Mouse (Mus musculus) brown adipose tissue, adult 24 weeks (tissue): ENCODE data around the gene Khdc1a. TPM values are rescaled to one million over a fixed set of nuclear protein-coding genes. Genes with fewer than 3 reads are reported as not detected.
"Not testable (repeated sequence)": the region's sequence is repeated elsewhere in the genome, so short reads cannot be mapped to it uniquely, and the experiment has no call there.

Experiments
- H3K27ac ChIP-seq: fragments of 200-500 bp; replicated peaks from 2 replicates; pipeline ENCODE4 v1.5.1; 2012; ENCODE audit warnings: low read depth, mild to moderate bottlenecking, low read length
- H3K4me1 ChIP-seq: fragments of 200-500 bp; 2 replicates; pipeline ENCODE4 v1.6.1; 2012; ENCODE audit warnings: low read length, mixed read lengths; ENCODE audit not compliant: control insufficient read depth, insufficient read depth, insufficient read length
- H3K4me3 ChIP-seq: fragments of 200-500 bp; 2 replicates; pipeline ENCODE4 v1.5.1; 2012; ENCODE audit warnings: low read depth, mild to moderate bottlenecking, low read length, moderate library complexity; ENCODE audit not compliant: insufficient read depth
- polyA plus RNA-seq: library from polyadenylated mRNA; stranded (reverse); fragments of >200 nt; gene quantifications from 2 replicates; pipeline ENCODE4 v1.2.4, GENCODE M21; 2012; ENCODE audit not compliant: missing spikeins, insufficient read depth, insufficient read length

The Khdc1a gene
- not detected in 2 replicates for polyA plus RNA-seq

GRCm38 (mm10) chr1:21349341-21349740 is at the start of gene Khdc1a:
Gene Khdc1a (plus strand): TSS chr1:21349641.
- Histone ChIP-seq H3K27ac (no peak within 1 kb of the TSS), H3K4me3 (no peak within 1 kb of the TSS), H3K4me1 (no peaks in the 10 kb centered on the region)

GRCm38 (mm10) chr1:21299826-21300225 is 49.6 kb upstream of the Khdc1a start:
- Histone ChIP-seq H3K4me1 (no peaks in the 10 kb centered on the region), H3K4me3 (no peak overlapping the region), H3K27ac (no peak overlapping the region)

GRCm38 (mm10) chr1:21301686-21302085 is 47.8 kb upstream of the Khdc1a start:
- Histone ChIP-seq H3K4me1 (no peaks in the 10 kb centered on the region; the same call in 1 of the 2 replicates), H3K4me3 (no peak overlapping the region), H3K27ac (no peak overlapping the region)

- no peaks in the 10 kb centered on the region; the same call in 1 of the 2 replicates for H3K4me1 ChIP-seq
- H3K4me3 ChIP-seq = no peak overlapping the region
- H3K27ac ChIP-seq = no peak overlapping the region
These were observed 45.3 kb upstream of the Khdc1a start for GRCm38 (mm10) chr1:21304174-21304573.

GRCm38 (mm10) chr1:21304646-21305045 is 44.8 kb upstream of the Khdc1a start:
- Histone ChIP-seq H3K4me1 (no peaks in the 10 kb centered on the region; the same call in 1 of the 2 replicates), H3K4me3 (no peak overlapping the region), H3K27ac (no peak overlapping the region)

- Histone ChIP-seq H3K27ac (no peak overlapping the region), H3K4me1 (no peaks in the 10 kb centered on the region; the same call in 1 of the 2 replicates), H3K4me3 (no peak overlapping the region)
These were observed 44.0 kb upstream of the Khdc1a start for GRCm38 (mm10) chr1:21305443-21305842.

- no peak overlapping the region for H3K27ac ChIP-seq
- no peak overlapping the region for H3K4me3 ChIP-seq
- H3K4me1 ChIP-seq = no peaks in the 10 kb centered on the region
These were observed 35.1 kb upstream of the Khdc1a start for GRCm38 (mm10) chr1:21314336-21314735.

- no peak overlapping the region for H3K27ac ChIP-seq
These were observed 33.7 kb upstream of the Khdc1a start for GRCm38 (mm10) chr1:21315756-21316155.

GRCm38 (mm10) chr1:21316305-21316704 is 33.1 kb upstream of the Khdc1a start:
- H3K4me3 ChIP-seq = no peak overlapping the region
- H3K4me1 ChIP-seq = no peaks in the 10 kb centered on the region
- H3K27ac ChIP-seq = no peak overlapping the region

More at GRCm38 (mm10) chr1:21315756-21316155, 33.7 kb upstream of the Khdc1a start:
- Histone ChIP-seq H3K4me1 (no peaks in the 10 kb centered on the region), H3K4me3 (no peak overlapping the region)

- H3K27ac ChIP-seq = no peak overlapping the region
- H3K4me1 ChIP-seq = no peaks in the 10 kb centered on the region
- no peak overlapping the region for H3K4me3 ChIP-seq
These were observed 31.2 kb upstream of the Khdc1a start for GRCm38 (mm10) chr1:21318202-21318601.

GRCm38 (mm10) chr1:21320271-21320670 is 29.2 kb upstream of the Khdc1a start:
- H3K27ac ChIP-seq, H3K4me1 ChIP-seq, H3K4me3 ChIP-seq: not testable (repeated sequence)

- H3K4me1 ChIP-seq = no peaks in the 10 kb centered on the region
- H3K27ac ChIP-seq = no peak overlapping the region
- no peak overlapping the region for H3K4me3 ChIP-seq
These were observed 27.8 kb upstream of the Khdc1a start for GRCm38 (mm10) chr1:21321656-21322055.

GRCm38 (mm10) chr1:21323996-21324574 is 25.4 kb upstream of the Khdc1a start:
- no peak overlapping the region for H3K4me3 ChIP-seq
- H3K4me1 ChIP-seq = no peaks in the 10 kb centered on the region
- no peak overlapping the region for H3K27ac ChIP-seq

GRCm38 (mm10) chr1:21324633-21325032 is 24.8 kb upstream of the Khdc1a start:
- Histone ChIP-seq H3K27ac (no peak overlapping the region), H3K4me1 (no peaks in the 10 kb centered on the region), H3K4me3 (no peak overlapping the region)

- H3K4me3 ChIP-seq = no peak overlapping the region
- H3K27ac ChIP-seq = no peak overlapping the region
- H3K4me1 ChIP-seq = no peaks in the 10 kb centered on the region
These were observed 22.7 kb upstream of the Khdc1a start for GRCm38 (mm10) chr1:21326733-21327132.

GRCm38 (mm10) chr1:21331161-21331560 is 18.3 kb upstream of the Khdc1a start:
- H3K27ac ChIP-seq, H3K4me3 ChIP-seq, H3K4me1 ChIP-seq: not testable (repeated sequence)
